Mouse (Mus musculus) brain, embryonic 14.5 days (tissue): Measurements from ENCODE around the gene Robo4.

Experiments
- CTCF ChIP-seq: fragments of 200-500 bp; IDR thresholded peaks from 2 replicates; pipeline ENCODE4 v1.5.1; 2012; ENCODE audit warnings: inconsistent platforms, mild to moderate bottlenecking, moderate library complexity, borderline replicate concordance; ENCODE audit not compliant: insufficient read depth, insufficient read length; ENCODE audit errors: extremely low read depth
- POLR2A ChIP-seq: fragments of 200-500 bp; IDR thresholded peaks from 2 replicates; pipeline ENCODE4 v1.6.1; 2012; ENCODE audit warnings: mild to moderate bottlenecking, inconsistent platforms, borderline replicate concordance; ENCODE audit not compliant: poor library complexity, insufficient read depth, insufficient read length, severe bottlenecking; ENCODE audit errors: extremely low read depth

DNA sequence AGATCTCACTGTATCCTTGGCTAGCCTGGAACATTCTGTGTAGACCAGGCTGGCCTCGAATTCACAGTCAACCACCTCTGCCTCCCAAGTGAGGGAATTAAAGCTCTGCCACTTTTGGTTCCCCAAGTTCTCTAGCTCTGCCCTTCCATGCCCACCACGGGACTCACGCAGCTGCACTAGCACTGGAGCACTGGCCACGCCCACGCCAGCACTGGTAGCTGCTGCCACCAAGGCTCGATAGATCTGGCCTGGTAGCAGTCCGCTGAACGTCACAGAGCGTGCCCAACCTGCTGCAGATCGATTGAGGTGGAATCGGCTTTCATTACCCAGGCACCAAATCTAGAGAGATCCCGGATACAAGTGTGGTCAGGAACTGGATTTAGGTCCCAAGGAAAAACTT is 19.5 kb downstream of the Robo4 start:
- TF ChIP-seq CTCF (no peak), POLR2A (no peak)
